Mouse (Mus musculus) liver, embryonic 15.5 days (tissue): Measurements from ENCODE around the gene Gabbr2. TPM values are rescaled to one million over a fixed set of nuclear protein-coding genes. Genes with fewer than 3 reads are reported as not detected.

Experiments
- ATAC-seq: fragments of 200-750 bp; cut with Nextera tagmentation; 2 replicates; pipeline ENCODE4 v1.8.0; 2017; ENCODE audit warnings: moderate number of reproducible peaks, mild to moderate bottlenecking, moderate library complexity; ENCODE audit not compliant: insufficient read depth
- H3K27ac ChIP-seq: fragments of 300-500 bp; sonication (generic); replicated peaks from 2 replicates; pipeline ENCODE4 v1.5.1; 2015; ENCODE audit warnings: mild to moderate bottlenecking, inconsistent platforms
- H3K27me3 ChIP-seq: fragments of 300-500 bp; sonication (generic); 2 replicates; pipeline ENCODE4 v1.6.1; 2015; ENCODE audit warnings: mild to moderate bottlenecking, inconsistent platforms
- H3K36me3 ChIP-seq: fragments of 300-500 bp; sonication (generic); replicated peaks from 2 replicates; pipeline ENCODE4 v1.6.1; 2015; ENCODE audit warnings: moderate library complexity, mild to moderate bottlenecking, inconsistent platforms
- H3K4me1 ChIP-seq: fragments of 300-500 bp; sonication (generic); replicated peaks from 2 replicates; pipeline ENCODE4 v1.6.1; 2015; ENCODE audit warnings: inconsistent platforms
- H3K4me2 ChIP-seq: fragments of 300-500 bp; sonication (generic); 2 replicates; pipeline ENCODE4 v1.6.1; 2015; ENCODE audit warnings: moderate library complexity, mild to moderate bottlenecking, inconsistent platforms
- H3K4me3 ChIP-seq: fragments of 300-500 bp; sonication (generic); replicated peaks from 2 replicates; pipeline ENCODE4 v1.5.1; 2015; ENCODE audit warnings: mild to moderate bottlenecking, inconsistent platforms
- H3K9ac ChIP-seq: fragments of 300-500 bp; sonication (generic); 2 replicates; pipeline ENCODE4 v1.6.1; 2015; ENCODE audit warnings: moderate library complexity, mild to moderate bottlenecking, inconsistent platforms
- H3K9me3 ChIP-seq: fragments of 300-500 bp; sonication (generic); replicated peaks from 2 replicates; pipeline ENCODE4 v1.6.1; 2016; ENCODE audit warnings: inconsistent platforms
- WGBS: fragments of 180-500 bp; shearing (Covaris S2); methylation state at CpG from one replicate; pipeline ENCODE4 v1.1.7; 2015; ENCODE audit warnings: mixed read lengths; ENCODE audit not compliant: insufficient replicate concordance; 5-methylcytosine and 5-hydroxymethylcytosine counted together
- polyA plus RNA-seq: library from polyadenylated mRNA; unstranded; fragments of >200 nt; fragmentation: Nextera tagmentation; extraction: Ambion mirVana; gene quantifications from 2 replicates; pipeline ENCODE4 v1.2.1, GENCODE M21; 2015

Gabbr2 gene
- polyA plus RNA-seq, 1 experiment from 2014 or later = 0.02 TPM

- Histone ChIP-seq H3K27me3 (peaks cover 7% of the 10 kb centered on the region), H3K9ac (no peak overlapping the region), H3K27ac (no peak overlapping the region), H3K36me3 (no peaks in the 10 kb centered on the region), H3K4me3 (no peak overlapping the region), H3K4me2 (no peak overlapping the region), H3K9me3 (no peaks in the 10 kb centered on the region), H3K4me1 (0 out of 2 replicates have a peak, but pooled peaks cover 6% of the 10 kb centered on the region)
- WGBS = 75% methylated on average over 10 of the region's 10 CpGs
- no peak for ATAC-seq
Measured at GRCm38 (mm10) chr4:46825846-46826529, 165.7 kb downstream of the Gabbr2 start.

GRCm38 (mm10) chr4:46823738-46824137 lies 167.9 kb downstream of the Gabbr2 start:
- no peaks in the 10 kb centered on the region for H3K36me3 ChIP-seq
- H3K27me3 ChIP-seq = peaks cover 12% of the 10 kb centered on the region
- 70% methylated on average over 14 of the region's 14 CpGs for WGBS
- H3K4me1 ChIP-seq = 0 out of 2 replicates have a peak, but pooled peaks cover 6% of the 10 kb centered on the region
- no peak for ATAC-seq
- H3K27ac ChIP-seq = no peak overlapping the region
- H3K4me3 ChIP-seq = no peak overlapping the region
- no peak overlapping the region for H3K9ac ChIP-seq
- H3K9me3 ChIP-seq = no peaks in the 10 kb centered on the region
- H3K4me2 ChIP-seq = no peak overlapping the region

GRCm38 (mm10) chr4:46821709-46822108 lies 170.0 kb downstream of the Gabbr2 start:
- Histone ChIP-seq H3K4me3 (no peak overlapping the region), H3K4me1 (no peaks in the 10 kb centered on the region), H3K27me3 (peaks cover 8% of the 10 kb centered on the region; the same call in 1 of the 2 replicates), H3K27ac (no peak overlapping the region), H3K36me3 (no peaks in the 10 kb centered on the region), H3K4me2 (no peak overlapping the region), H3K9ac (no peak overlapping the region), H3K9me3 (no peaks in the 10 kb centered on the region)
- WGBS = 75% methylated on average over 11 of the region's 11 CpGs
- no peak for ATAC-seq

GRCm38 (mm10) chr4:46814954-46815353 lies 176.7 kb downstream of the Gabbr2 start:
- no peak overlapping the region for H3K27ac ChIP-seq
- no peak overlapping the region for H3K4me3 ChIP-seq
- no peak overlapping the region for H3K9ac ChIP-seq
- H3K9me3 ChIP-seq = no peaks in the 10 kb centered on the region
- H3K36me3 ChIP-seq = no peaks in the 10 kb centered on the region
- H3K27me3 ChIP-seq = peaks cover 7% of the 10 kb centered on the region
- no peak for ATAC-seq
- no peak overlapping the region for H3K4me2 ChIP-seq
- WGBS = 49% methylated on average over 4 of the region's 4 CpGs
- no peaks in the 10 kb centered on the region for H3K4me1 ChIP-seq

GRCm38 (mm10) chr4:46814236-46814635 lies 177.4 kb downstream of the Gabbr2 start:
- no peak overlapping the region for H3K4me3 ChIP-seq
- H3K27me3 ChIP-seq = peaks cover 2% of the 10 kb centered on the region
- no peaks in the 10 kb centered on the region for H3K36me3 ChIP-seq
- no peak overlapping the region for H3K9ac ChIP-seq
- no peaks in the 10 kb centered on the region for H3K4me1 ChIP-seq
- H3K27ac ChIP-seq = no peak overlapping the region
- H3K4me2 ChIP-seq = no peak overlapping the region
- 70% methylated on average over 10 of the region's 10 CpGs for whole genome bisulfite sequencing
- no peak for ATAC-seq
- H3K9me3 ChIP-seq = no peaks in the 10 kb centered on the region

GRCm38 (mm10) chr4:46811165-46811564 lies 180.5 kb downstream of the Gabbr2 start:
- Histone ChIP-seq H3K4me2 (no peak overlapping the region), H3K9ac (no peak overlapping the region), H3K27ac (no peak overlapping the region), H3K4me3 (no peak overlapping the region), H3K4me1 (no peaks in the 10 kb centered on the region; the same call in 1 of the 2 replicates), H3K36me3 (no peaks in the 10 kb centered on the region), H3K9me3 (no peaks in the 10 kb centered on the region), H3K27me3 (peaks cover 2% of the 10 kb centered on the region)
- ATAC-seq = no peak
- 44% methylated on average over 5 of the region's 5 CpGs for WGBS

GRCm38 (mm10) chr4:46806876-46807275 lies 184.8 kb downstream of the Gabbr2 start:
- no peak for ATAC-seq
- Histone ChIP-seq H3K4me2 (no peak overlapping the region), H3K36me3 (no peaks in the 10 kb centered on the region), H3K27me3 (no peaks in the 10 kb centered on the region; the same call in 1 of the 2 replicates), H3K4me3 (no peak overlapping the region), H3K9ac (no peak overlapping the region), H3K9me3 (no peaks in the 10 kb centered on the region), H3K4me1 (no peaks in the 10 kb centered on the region; the same call in 1 of the 2 replicates), H3K27ac (no peak overlapping the region)
- WGBS = 35% methylated on average over 1 of the region's 1 CpGs

- Histone ChIP-seq H3K4me2 (no peak overlapping the region), H3K4me1 (no peaks in the 10 kb centered on the region; the same call in 1 of the 2 replicates), H3K36me3 (no peaks in the 10 kb centered on the region), H3K4me3 (no peak overlapping the region), H3K9ac (no peak overlapping the region), H3K9me3 (no peaks in the 10 kb centered on the region), H3K27me3 (no peaks in the 10 kb centered on the region; the same call in 1 of the 2 replicates), H3K27ac (no peak overlapping the region)
- WGBS = 33% methylated on average over 3 of the region's 3 CpGs
- ATAC-seq = no peak
Measured at GRCm38 (mm10) chr4:46805910-46806309, 185.8 kb downstream of the Gabbr2 start.

GRCm38 (mm10) chr4:46802386-46802785 lies 189.3 kb downstream of the Gabbr2 start:
- Histone ChIP-seq H3K27me3 (no peaks in the 10 kb centered on the region), H3K9me3 (no peaks in the 10 kb centered on the region), H3K9ac (no peak overlapping the region), H3K4me2 (no peak overlapping the region), H3K4me3 (no peak overlapping the region), H3K36me3 (no peaks in the 10 kb centered on the region), H3K4me1 (no peaks in the 10 kb centered on the region; the same call in 1 of the 2 replicates), H3K27ac (no peak overlapping the region)
- WGBS = 75% methylated on average over 7 of the region's 7 CpGs
- ATAC-seq = no peak

- H3K4me1 ChIP-seq = no peaks in the 10 kb centered on the region
- no peak overlapping the region for H3K4me2 ChIP-seq
- H3K36me3 ChIP-seq = no peaks in the 10 kb centered on the region
- no peak for ATAC-seq
- H3K27ac ChIP-seq = no peak overlapping the region
- H3K4me3 ChIP-seq = no peak overlapping the region
- 51% methylated on average over 4 of the region's 4 CpGs for WGBS
- H3K9me3 ChIP-seq = no peaks in the 10 kb centered on the region
- no peak overlapping the region for H3K9ac ChIP-seq
- H3K27me3 ChIP-seq = no peaks in the 10 kb centered on the region
Measured at GRCm38 (mm10) chr4:46799904-46800303, 191.8 kb downstream of the Gabbr2 start.

GRCm38 (mm10) chr4:46795707-46796106 lies 196.0 kb downstream of the Gabbr2 start:
- no peak overlapping the region for H3K27ac ChIP-seq
- 46% methylated on average over 7 of the region's 7 CpGs for WGBS
- H3K4me1 ChIP-seq = no peaks in the 10 kb centered on the region
- H3K9me3 ChIP-seq = no peaks in the 10 kb centered on the region
- no peak overlapping the region for H3K9ac ChIP-seq
- no peak overlapping the region for H3K4me2 ChIP-seq
- H3K36me3 ChIP-seq = no peaks in the 10 kb centered on the region
- H3K4me3 ChIP-seq = no peak overlapping the region
- ATAC-seq = no peak
- no peaks in the 10 kb centered on the region for H3K27me3 ChIP-seq

GRCm38 (mm10) chr4:46794583-46794982 lies 197.1 kb downstream of the Gabbr2 start:
- Histone ChIP-seq H3K4me2 (no peak overlapping the region), H3K4me1 (no peaks in the 10 kb centered on the region), H3K27me3 (no peaks in the 10 kb centered on the region), H3K9ac (no peak overlapping the region), H3K36me3 (no peaks in the 10 kb centered on the region), H3K4me3 (no peak overlapping the region), H3K27ac (no peak overlapping the region), H3K9me3 (no peaks in the 10 kb centered on the region)
- ATAC-seq = no peak
- WGBS = 62% methylated on average over 7 of the region's 7 CpGs
